Mouse (Mus musculus): ENCODE measurements at regions not wholly inside any gene's neighbourhood (a gene's known extent, or its start where the extent isn't known, plus 50 kb on each side); places are given as distances from the start of the nearest gene placed in this dataset.

DNA sequence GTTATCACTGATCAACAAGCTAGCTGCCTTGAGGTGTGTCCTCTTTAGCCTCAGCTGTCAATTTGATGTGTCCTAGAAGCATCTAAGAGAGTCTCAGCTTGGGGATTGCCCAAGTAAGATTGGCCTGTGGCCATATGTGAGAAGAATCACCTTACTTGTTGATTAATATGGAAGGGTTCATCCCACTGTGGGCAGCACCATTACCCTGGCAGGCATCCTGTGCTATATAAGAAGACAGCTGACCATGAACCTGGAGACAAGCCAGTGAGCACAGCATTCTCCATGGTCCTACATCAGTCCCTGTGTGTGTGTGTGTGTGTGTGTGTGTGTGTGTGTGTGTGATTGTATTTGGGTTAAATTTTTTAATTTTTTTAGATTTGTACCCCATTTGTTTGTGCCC lies 178.6 kb downstream of the Hlx start:
- Histone ChIP-seq H3K4me1 (ENCODE audit: control insufficient read depth, insufficient read depth, low read length) (no peaks in the 10 kb centered on the region), H3K9ac (ENCODE audit: low read depth, poor library complexity, severe bottlenecking) (no peak overlapping the region), H3K9me3 (replicated peaks; ENCODE audit: control insufficient read depth, insufficient read depth, low read length, poor library complexity, severe bottlenecking) (no peaks in the 10 kb centered on the region), H3K4me3 (ENCODE audit: low read depth, low read length) (no peak overlapping the region), H3K27ac (ENCODE audit: insufficient read depth, low read length) (no peak overlapping the region), H3K36me3 (ENCODE audit: control insufficient read depth, insufficient read depth, low read length, poor library complexity, severe bottlenecking) (no peaks in the 10 kb centered on the region), H3K27me3 (ENCODE audit: control insufficient read depth, insufficient read depth, low read length, poor library complexity, severe bottlenecking) (no peaks in the 10 kb centered on the region)
- no peak for TF ChIP-seq EP300 (IDR thresholded peaks at IDR 0.05; ENCODE audit: insufficient read depth, low read depth, low read length)
- TF ChIP-seq CTCF (IDR thresholded peaks at IDR 0.05; ENCODE audit: low read depth, low read length): no peak
- TF ChIP-seq POLR2A (IDR thresholded peaks at IDR 0.05; ENCODE audit: insufficient read depth, low read length): no peak

DNA sequence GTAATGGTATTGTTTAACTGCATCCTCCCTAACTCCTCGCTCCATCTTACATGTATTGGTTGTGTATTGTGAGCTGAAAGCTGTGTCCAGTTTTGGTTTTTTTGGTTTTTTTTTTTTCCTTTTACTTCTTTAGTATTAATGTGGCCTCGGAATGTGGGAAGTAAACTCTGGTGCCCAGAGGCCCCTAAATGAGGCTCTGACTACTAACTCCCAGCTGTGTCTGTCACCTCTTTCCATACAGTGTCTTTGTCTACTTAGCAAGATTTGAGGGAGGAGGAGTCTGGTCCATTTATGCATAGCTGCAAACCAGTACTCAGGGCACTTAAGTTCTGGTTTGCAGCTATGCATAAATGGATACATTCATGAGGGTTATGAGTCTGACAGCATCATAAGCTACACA lies 181.9 kb downstream of the Hlx start:
- Histone ChIP-seq H3K27me3 (ENCODE audit: control insufficient read depth, insufficient read depth, low read length, poor library complexity, severe bottlenecking) (no peaks in the 10 kb centered on the region), H3K36me3 (ENCODE audit: control insufficient read depth, insufficient read depth, low read length, poor library complexity, severe bottlenecking) (no peaks in the 10 kb centered on the region), H3K4me1 (ENCODE audit: control insufficient read depth, insufficient read depth, low read length) (no peaks in the 10 kb centered on the region), H3K27ac (ENCODE audit: insufficient read depth, low read length) (no peak overlapping the region), H3K4me3 (ENCODE audit: low read depth, low read length) (no peak overlapping the region), H3K9me3 (replicated peaks; ENCODE audit: control insufficient read depth, insufficient read depth, low read length, poor library complexity, severe bottlenecking) (no peaks in the 10 kb centered on the region), H3K9ac (ENCODE audit: low read depth, poor library complexity, severe bottlenecking) (no peak overlapping the region)
- no peak for TF ChIP-seq CTCF (IDR thresholded peaks at IDR 0.05; ENCODE audit: low read depth, low read length)
- no peak for TF ChIP-seq POLR2A (IDR thresholded peaks at IDR 0.05; ENCODE audit: insufficient read depth, low read length)
- no peak for TF ChIP-seq EP300 (IDR thresholded peaks at IDR 0.05; ENCODE audit: insufficient read depth, low read depth, low read length)

DNA sequence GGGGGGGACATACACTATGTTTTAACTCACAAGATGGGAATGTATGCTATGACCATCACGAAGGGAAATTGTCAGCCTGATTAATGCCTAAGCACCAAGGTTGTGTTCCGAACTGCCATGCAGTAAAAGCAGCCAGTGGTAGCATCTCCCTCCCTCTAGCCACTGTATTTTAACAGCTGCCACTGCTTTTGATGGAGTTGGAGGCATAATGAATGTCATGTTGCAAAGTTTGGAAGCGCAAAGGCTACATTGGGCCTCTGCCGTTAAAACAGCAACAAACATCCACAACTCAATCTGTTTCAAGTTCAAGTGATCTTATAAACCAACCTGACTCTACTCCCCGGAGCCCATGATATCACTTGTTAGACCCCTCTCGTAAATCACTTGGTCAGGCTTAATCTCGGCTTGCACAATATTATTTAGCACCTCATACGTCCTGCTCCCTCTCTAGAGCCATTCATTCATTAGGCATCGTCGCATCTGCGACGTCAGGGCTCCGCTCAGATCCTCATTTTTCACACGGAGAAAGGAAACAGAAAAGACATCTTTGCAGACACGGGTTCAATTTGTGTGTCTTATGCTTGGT lies 184.7 kb downstream of the Hlx start:
- Histone ChIP-seq H3K36me3 (ENCODE audit: control insufficient read depth, insufficient read depth, low read length, poor library complexity, severe bottlenecking) (no peaks in the 10 kb centered on the region), H3K27ac (ENCODE audit: insufficient read depth, low read length) (no peak overlapping the region), H3K9ac (ENCODE audit: low read depth, poor library complexity, severe bottlenecking) (no peak overlapping the region), H3K4me3 (ENCODE audit: low read depth, low read length) (no peak overlapping the region), H3K4me1 (ENCODE audit: control insufficient read depth, insufficient read depth, low read length) (no peaks in the 10 kb centered on the region), H3K9me3 (replicated peaks; ENCODE audit: control insufficient read depth, insufficient read depth, low read length, poor library complexity, severe bottlenecking) (no peaks in the 10 kb centered on the region), H3K27me3 (ENCODE audit: control insufficient read depth, insufficient read depth, low read length, poor library complexity, severe bottlenecking) (no peaks in the 10 kb centered on the region)
- TF ChIP-seq CTCF (IDR thresholded peaks at IDR 0.05; ENCODE audit: low read depth, low read length) (no peak), POLR2A (IDR thresholded peaks at IDR 0.05; ENCODE audit: insufficient read depth, low read length) (no peak), EP300 (IDR thresholded peaks at IDR 0.05; ENCODE audit: insufficient read depth, low read depth, low read length) (no peak)

DNA sequence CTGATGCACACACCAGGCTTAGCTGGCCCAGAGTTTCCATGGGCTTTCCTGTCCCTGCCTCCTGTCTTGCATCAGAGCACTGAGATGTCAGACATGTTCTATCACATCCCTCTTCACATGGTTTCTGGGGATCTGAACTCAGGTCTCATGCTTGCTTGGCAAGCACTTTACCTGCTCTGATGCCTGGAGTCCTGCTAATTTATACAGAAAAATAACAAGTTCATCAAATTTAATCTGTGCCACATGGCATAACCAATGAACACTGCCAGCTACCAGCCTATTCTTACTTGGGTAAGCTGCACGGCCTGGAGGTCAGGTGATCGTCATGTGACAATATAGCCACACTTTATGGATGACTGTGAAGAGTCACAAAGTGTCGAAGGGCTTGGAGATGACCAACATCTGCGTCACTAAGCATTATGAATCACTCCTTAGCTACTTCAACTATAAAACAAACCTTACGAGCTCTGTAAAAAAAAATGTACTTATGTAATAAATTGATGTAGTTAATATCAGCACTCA lies 186.2 kb downstream of the Hlx start:
- TF ChIP-seq EP300 (IDR thresholded peaks at IDR 0.05; ENCODE audit: insufficient read depth, low read depth, low read length) (no peak), CTCF (IDR thresholded peaks at IDR 0.05; ENCODE audit: low read depth, low read length) (no peak), POLR2A (IDR thresholded peaks at IDR 0.05; ENCODE audit: insufficient read depth, low read length) (no peak)
- Histone ChIP-seq H3K4me3 (ENCODE audit: low read depth, low read length) (no peak overlapping the region), H3K9me3 (replicated peaks; ENCODE audit: control insufficient read depth, insufficient read depth, low read length, poor library complexity, severe bottlenecking) (no peaks in the 10 kb centered on the region), H3K4me1 (ENCODE audit: control insufficient read depth, insufficient read depth, low read length) (no peaks in the 10 kb centered on the region), H3K27me3 (ENCODE audit: control insufficient read depth, insufficient read depth, low read length, poor library complexity, severe bottlenecking) (no peaks in the 10 kb centered on the region), H3K9ac (ENCODE audit: low read depth, poor library complexity, severe bottlenecking) (no peak overlapping the region), H3K27ac (ENCODE audit: insufficient read depth, low read length) (no peak overlapping the region), H3K36me3 (ENCODE audit: control insufficient read depth, insufficient read depth, low read length, poor library complexity, severe bottlenecking) (no peaks in the 10 kb centered on the region)

DNA sequence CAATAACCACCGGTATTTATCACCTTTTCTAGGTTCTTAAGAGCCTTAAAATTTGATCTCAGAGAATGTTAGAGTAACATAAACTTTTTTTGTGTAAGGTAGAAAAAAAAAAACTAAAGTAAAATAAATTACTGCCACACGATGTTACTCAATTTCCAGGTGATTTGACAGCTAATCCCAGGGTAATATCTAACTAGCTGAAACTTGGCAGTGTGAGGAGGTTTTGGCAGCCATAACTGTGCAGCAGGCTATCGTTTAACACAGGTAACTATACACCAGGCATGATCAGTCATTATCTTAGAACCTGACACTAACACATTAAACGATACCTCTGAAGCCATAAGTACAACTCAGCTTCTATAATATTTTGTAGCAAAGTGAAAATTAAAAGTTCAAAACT lies 187.3 kb downstream of the Hlx start:
- no peaks in the 10 kb centered on the region for H3K9me3 ChIP-seq (replicated peaks; ENCODE audit: control insufficient read depth, insufficient read depth, low read length, poor library complexity, severe bottlenecking)
- no peaks in the 10 kb centered on the region for H3K36me3 ChIP-seq (ENCODE audit: control insufficient read depth, insufficient read depth, low read length, poor library complexity, severe bottlenecking)
- no peak overlapping the region for H3K4me3 ChIP-seq (ENCODE audit: low read depth, low read length)
- no peaks in the 10 kb centered on the region for H3K4me1 ChIP-seq (ENCODE audit: control insufficient read depth, insufficient read depth, low read length)
- TF ChIP-seq POLR2A (IDR thresholded peaks at IDR 0.05; ENCODE audit: insufficient read depth, low read length) (no peak), EP300 (IDR thresholded peaks at IDR 0.05; ENCODE audit: insufficient read depth, low read depth, low read length) (no peak), CTCF (IDR thresholded peaks at IDR 0.05; ENCODE audit: low read depth, low read length) (no peak)
- no peak overlapping the region for H3K27ac ChIP-seq (ENCODE audit: insufficient read depth, low read length)
- no peak overlapping the region for H3K9ac ChIP-seq (ENCODE audit: low read depth, poor library complexity, severe bottlenecking)
- H3K27me3 ChIP-seq (ENCODE audit: control insufficient read depth, insufficient read depth, low read length, poor library complexity, severe bottlenecking): no peaks in the 10 kb centered on the region

DNA sequence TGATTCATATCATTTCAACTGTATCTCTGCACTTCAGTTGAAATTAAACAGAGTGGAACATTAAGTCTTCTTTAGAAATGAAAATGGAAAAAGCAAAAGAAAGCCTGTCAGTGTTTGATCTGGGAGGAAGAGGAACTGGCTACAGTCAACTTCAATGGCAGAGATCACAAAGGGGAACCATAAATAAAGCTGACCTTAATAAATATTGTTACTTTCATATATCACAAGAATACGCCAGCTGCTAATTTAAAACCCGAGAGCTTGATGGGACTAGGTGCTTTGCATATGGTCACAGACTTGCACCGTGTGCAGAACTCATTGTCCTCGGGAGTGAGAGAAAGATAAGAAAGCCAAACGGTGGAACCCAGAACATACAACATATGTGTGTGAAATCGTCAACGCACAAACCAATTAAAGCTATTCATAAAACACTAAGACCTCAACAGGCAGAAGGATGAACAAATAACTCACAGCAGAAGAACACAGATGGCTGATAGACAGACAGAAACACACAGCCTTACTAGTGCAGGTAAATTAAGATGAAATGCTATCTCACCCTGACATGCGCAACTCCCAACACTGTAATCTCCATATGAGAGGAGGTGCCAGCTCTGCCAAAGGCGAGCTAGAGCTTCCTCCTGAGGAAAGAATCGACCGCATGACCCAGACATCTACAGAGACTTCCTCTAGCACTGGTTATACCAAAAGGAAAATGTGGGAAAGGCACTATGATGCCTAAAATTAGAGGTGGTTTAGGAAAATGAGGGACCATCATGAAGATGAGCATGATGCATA lies 189.9 kb downstream of the Hlx start:
- Histone ChIP-seq H3K4me1 (ENCODE audit: control insufficient read depth, insufficient read depth, low read length) (no peaks in the 10 kb centered on the region), H3K36me3 (ENCODE audit: control insufficient read depth, insufficient read depth, low read length, poor library complexity, severe bottlenecking) (no peaks in the 10 kb centered on the region), H3K27ac (ENCODE audit: insufficient read depth, low read length) (no peak overlapping the region), H3K27me3 (ENCODE audit: control insufficient read depth, insufficient read depth, low read length, poor library complexity, severe bottlenecking) (no peaks in the 10 kb centered on the region), H3K9ac (ENCODE audit: low read depth, poor library complexity, severe bottlenecking) (no peak overlapping the region), H3K4me3 (ENCODE audit: low read depth, low read length) (no peak overlapping the region), H3K9me3 (replicated peaks; ENCODE audit: control insufficient read depth, insufficient read depth, low read length, poor library complexity, severe bottlenecking) (no peaks in the 10 kb centered on the region)
- TF ChIP-seq CTCF (IDR thresholded peaks at IDR 0.05; ENCODE audit: low read depth, low read length) (no peak), EP300 (IDR thresholded peaks at IDR 0.05; ENCODE audit: insufficient read depth, low read depth, low read length) (no peak), POLR2A (IDR thresholded peaks at IDR 0.05; ENCODE audit: insufficient read depth, low read length) (no peak)

Data from ES-Bruce4 (cell line).